Comparison of ENCODE assay signal across 9 mouse cellular contexts in genomic region chr10:80374063-80374462, GRCm38 (mm10). TPM values are rescaled to one million over a fixed set of nuclear protein-coding genes. Genes with fewer than 3 reads are reported as not detected.
DNase-seq lines count a peak whose midpoint lies in the region; ATAC-seq and TF ChIP-seq lines count a peak whose summit lies in the region.
"Had no signal": no experiment of that assay in that cellular context is flagged by ENCODE, and none has a peak within 500 bp of the region (broad histone marks: within the 10 kb centered on the region; RNA-seq: fewer than 3 reads in every experiment).

No protein-coding gene starts in this region.

- TF ChIP-seq EP300 in MEL (IDR thresholded peaks at IDR 0.05; ENCODE audit: low read depth in 1 of 2, low read length in 2 of 2): 0 out of 4 replicates have a peak, but pooled peaks of 1 of the 2 experiments have one; percentile 15

- H3K36me3 ChIP-seq in MEL (ENCODE audit: control insufficient read depth in 1 of 2, insufficient read depth in 2 of 2, low read length in 2 of 2): no peaks in the 10 kb centered on the region
- H3K36me3 ChIP-seq: midbrain, embryonic 12.5 days had no signal

- no peak overlapping the region for H3K4me3 ChIP-seq in MEL (ENCODE audit: control insufficient read depth in 1 of 2, insufficient read depth in 1 of 2, low read depth in 2 of 2, low read length in 2 of 2)
- H3K4me3 ChIP-seq: midbrain, embryonic 12.5 days had no signal

- no peak for TF ChIP-seq POLR2A in MEL (IDR thresholded peaks at IDR 0.05; ENCODE audit: control insufficient read depth in 1 of 2, insufficient read depth in 1 of 2, low read depth in 1 of 2, low read length in 2 of 2, poor library complexity in 1 of 2)

- no peak overlapping the region for H3K27ac ChIP-seq in MEL (ENCODE audit: control insufficient read depth, low read depth, low read length)
- H3K27ac ChIP-seq: midbrain, embryonic 12.5 days had no signal

- peak; percentile 96 for TF ChIP-seq RAD21 in MEL (IDR thresholded peaks at IDR 0.05; ENCODE audit: low read depth, low read length)

- H3K9me3 ChIP-seq in MEL (replicated peaks; ENCODE audit: insufficient read depth, low read length): no peaks in the 10 kb centered on the region
- H3K9me3 ChIP-seq: midbrain, embryonic 12.5 days had no signal

- peaks cover 0 to 7% of the 10 kb centered on the region in 2 experiments; a peak in 1 of 4 replicates for H3K4me1 ChIP-seq in MEL (ENCODE audit: control insufficient read depth in 1 of 2, insufficient read depth in 2 of 2, low read length in 2 of 2)

- ATAC-seq in activated CD4-positive, CD25-positive, alpha-beta regulatory T cell, adult 4 months: no peak

- no peaks in the 10 kb centered on the region for H3K27me3 ChIP-seq in MEL (ENCODE audit: control insufficient read depth in 1 of 2, insufficient read depth in 2 of 2, low read length in 2 of 2)

- intact Hi-C loops in gastrocnemius, postnatal 14 days (cut with DNase I; ENCODE audit: low total_unique reads): loop anchor here (2.0 kb wide), 1 partner anchor 27 kb away; no protein-coding TSS in a partner anchor

- H3K79me2 ChIP-seq in MEL (ENCODE audit: control insufficient read depth, insufficient read depth, low read length, poor library complexity): no peaks in the 10 kb centered on the region

- H3K9ac ChIP-seq in MEL (ENCODE audit: control insufficient read depth, low read depth, low read length, poor library complexity, severe bottlenecking): no peak overlapping the region; the same call in 1 of the 2 replicates
- H3K9ac ChIP-seq: midbrain, embryonic 12.5 days had no signal

- TF ChIP-seq CTCF in MEL (IDR thresholded peaks at IDR 0.05 in 2 of 3, conservative IDR thresholded peaks at IDR 0.05 in 1 of 3; ENCODE audit: control insufficient read depth in 1 of 3, insufficient read depth in 1 of 3, low read depth in 2 of 3, low read length in 3 of 3, poor library complexity in 1 of 3, severe bottlenecking in 1 of 3): peak; percentile 75 to 93 (median 81)

- peak; percentile 86 for DNase-seq in layer of hippocampus, adult 11-12 months (ENCODE audit: low spot score)
- no peak for DNase-seq in layer of hippocampus, adult 9-11 months
- DNase-seq in MEL (ENCODE audit: low read depth, low spot score) (peak; percentile 90), liver (peak; percentile 77)
- DNase-seq in cerebellum, adult 11-12 months: peak; percentile 81
- peak; percentile 66 for DNase-seq in gastrocnemius, postnatal 14 days
- peak; percentile 81 to 84 for DNase-seq in right cerebral cortex, postnatal 10 days (ENCODE audit: low spot score in 2 of 2)

TF ChIP-seq in MEL, 35 proteins besides CTCF, POLR2A, EP300 and RAD21:
- peak; percentile 83 for TF ChIP-seq ZC3H11A (IDR thresholded peaks at IDR 0.05; ENCODE audit: low read depth, low read length)
- 0 out of 2 replicates have a peak, but pooled peaks have one; percentile 40 for TF ChIP-seq BHLHE40 (IDR thresholded peaks at IDR 0.05; ENCODE audit: borderline replicate concordance, low read depth, low read length)
- peak; percentile 39; the same call in 1 of the 2 replicates for TF ChIP-seq HCFC1 (IDR thresholded peaks at IDR 0.05; ENCODE audit: low read depth, low read length)
- TF ChIP-seq USF1 (IDR thresholded peaks at IDR 0.05; ENCODE audit: low read depth, low read length): no peak
- TF ChIP-seq SMC3 (IDR thresholded peaks at IDR 0.05; ENCODE audit: low read depth, low read length): peak; percentile 83
- 0 out of 2 replicates have a peak, but pooled peaks have one; percentile 43 for TF ChIP-seq JUND (IDR thresholded peaks at IDR 0.05; ENCODE audit: low read depth, low read length)
- peak; percentile 78; the same call in 1 of the 2 replicates for TF ChIP-seq MAZ (IDR thresholded peaks at IDR 0.05; ENCODE audit: low read depth, low read length)
- TF ChIP-seq MYC (IDR thresholded peaks at IDR 0.05; ENCODE audit: low read depth, low read length): 0 out of 2 replicates have a peak, but pooled peaks have one; percentile 60
- no peak for TF ChIP-seq UBTF (IDR thresholded peaks at IDR 0.05; ENCODE audit: borderline replicate concordance, insufficient read depth, low read depth, low read length)
- peak; percentile 73; the same call in 1 of the 2 replicates for TF ChIP-seq SIN3A (IDR thresholded peaks at IDR 0.05; ENCODE audit: low read length)
- no peak for TF ChIP-seq GATA1 (IDR thresholded peaks at IDR 0.05; ENCODE audit: low read depth, low read length)
- TF ChIP-seq MAX (IDR thresholded peaks at IDR 0.05; ENCODE audit: low read length): 0 out of 2 replicates have a peak, but pooled peaks have one; percentile 18
- TF ChIP-seq ELF1 (IDR thresholded peaks at IDR 0.05; ENCODE audit: low read depth, low read length): 0 out of 2 replicates have a peak, but pooled peaks have one; percentile 36

RNA-seq across cellular contexts. Expression of gene Mex3d, which starts 13.4 kb away (rescaled TPM):
- total RNA-seq in MEL (2012; rRNA removed): 14.1 and 15.6 TPM in 2 replicates
- polyA plus RNA-seq in MEL (2012; ENCODE audit: insufficient read depth in 1 of 2, insufficient read length in 2 of 2, low read depth in 1 of 2, low replicate concordance in 2 of 2, missing spikeins in 1 of 2): 10 to 100 TPM in 1 of 2 experiments, not detected in 1; 18.8 TPM
- total RNA-seq in gastrocnemius, postnatal 14 days (2021): 1 to 10 TPM; 5.2 to 6.0 TPM
- 1 to 10 TPM in 1 of 2 experiments, under 1 TPM in 1; 0.62 to 1.2 TPM for polyA plus RNA-seq in activated CD4-positive, CD25-positive, alpha-beta regulatory T cell, adult 4 months (2017; shearing (Covaris generic))

RNA-seq across cellular contexts. Expression of gene Plk5, which starts 17.8 kb away (rescaled TPM):
- 0.19 TPM in 1 of 2 replicates, not detected in the other for total RNA-seq in MEL (2012; rRNA removed)
- polyA plus RNA-seq in MEL (2012; ENCODE audit: insufficient read depth in 1 of 2, insufficient read length in 2 of 2, low read depth in 1 of 2, low replicate concordance in 2 of 2, missing spikeins in 1 of 2): under 1 TPM in 1 of 2 experiments, not detected in 1; 0.19 TPM
- total RNA-seq in gastrocnemius, postnatal 14 days (2021): under 1 TPM; 0.12 to 0.13 TPM
- polyA plus RNA-seq in activated CD4-positive, CD25-positive, alpha-beta regulatory T cell, adult 4 months (2017; shearing (Covaris generic)): not detected

RNA-seq across cellular contexts. Expression of gene Mbd3, which starts 25.3 kb away (rescaled TPM):
- 81.4 and 86.9 TPM in 2 replicates for total RNA-seq in MEL (2012; rRNA removed)
- 100 to 1,000 TPM in 1 of 2 experiments, not detected in 1; 289 TPM for polyA plus RNA-seq in MEL (2012; ENCODE audit: insufficient read depth in 1 of 2, insufficient read length in 2 of 2, low read depth in 1 of 2, low replicate concordance in 2 of 2, missing spikeins in 1 of 2)
- 100 to 1,000 TPM in 1 of 2 experiments, 10 to 100 TPM in 1; 81.0 to 102 TPM for total RNA-seq in gastrocnemius, postnatal 14 days (2021)
- polyA plus RNA-seq in activated CD4-positive, CD25-positive, alpha-beta regulatory T cell, adult 4 months (2017; shearing (Covaris generic)): 10 to 100 TPM; 23.6 to 32.0 TPM

RNA-seq across cellular contexts. Expression of gene Adamtsl5, which starts 25.9 kb away (rescaled TPM):
- total RNA-seq in MEL (2012; rRNA removed): 2.4 and 3.9 TPM in 2 replicates
- 10 to 100 TPM in 1 of 2 experiments, not detected in 1; 16.5 TPM for polyA plus RNA-seq in MEL (2012; ENCODE audit: insufficient read depth in 1 of 2, insufficient read length in 2 of 2, low read depth in 1 of 2, low replicate concordance in 2 of 2, missing spikeins in 1 of 2)
- total RNA-seq in gastrocnemius, postnatal 14 days (2021): 10 to 100 TPM; 24.2 to 26.1 TPM
- polyA plus RNA-seq in activated CD4-positive, CD25-positive, alpha-beta regulatory T cell, adult 4 months (2017; shearing (Covaris generic)): not detected

RNA-seq across cellular contexts. Expression of gene Uqcr11, which starts 32.6 kb away (rescaled TPM):
- total RNA-seq in MEL (2012; rRNA removed): 879 and 935 TPM in 2 replicates
- polyA plus RNA-seq in MEL (2012; ENCODE audit: insufficient read depth in 1 of 2, insufficient read length in 2 of 2, low read depth in 1 of 2, low replicate concordance in 2 of 2, missing spikeins in 1 of 2): 100 to 1,000 TPM in 1 of 2 experiments, not detected in 1; 481 TPM
- 100 to 1,000 TPM; 793 to 884 TPM for total RNA-seq in gastrocnemius, postnatal 14 days (2021)
- polyA plus RNA-seq in activated CD4-positive, CD25-positive, alpha-beta regulatory T cell, adult 4 months (2017; shearing (Covaris generic)): 100 to 1,000 TPM; 327 to 363 TPM
